Mouse (Mus musculus) urinary bladder, postnatal 4 days (tissue): ENCODE measurements around the gene Zfp398.
A peak's percentile ranks its signal among the peaks of the same experiment; 100 is the strongest.
"Not testable (repeated sequence)": the region's sequence is repeated elsewhere in the genome, so short reads cannot be mapped to it uniquely, and the experiment has no call there.

ENCODE experiments used
- DNase-seq, 2 experiments: peaks; one replicate each; pipeline ENCODE4 v3.0.0; 2021 to 2022; ENCODE audit warnings: low spot score in 2 of 2

The Zfp398 gene

DNA sequence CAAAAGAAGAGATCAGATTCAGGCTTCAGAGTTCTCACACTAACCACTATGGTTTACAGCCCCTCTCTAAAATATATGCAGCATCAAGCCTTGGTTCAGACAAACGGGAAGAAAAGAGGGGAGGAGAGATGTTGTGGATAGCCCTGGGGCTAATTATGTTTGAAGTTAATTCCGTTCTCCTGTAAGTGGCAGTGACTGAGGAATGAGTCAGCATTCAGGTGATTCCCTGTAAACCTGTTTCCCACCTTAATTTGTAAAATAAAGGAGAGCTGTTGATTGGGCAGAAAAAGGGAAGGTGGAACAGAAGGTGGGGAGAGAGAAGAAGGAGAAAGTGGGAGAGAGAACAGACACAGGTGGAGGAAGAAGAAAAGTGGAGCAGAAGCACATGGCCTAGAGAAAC, 11.2 kb upstream of the Zfp398 start:
- no peak for DNase-seq

DNA sequence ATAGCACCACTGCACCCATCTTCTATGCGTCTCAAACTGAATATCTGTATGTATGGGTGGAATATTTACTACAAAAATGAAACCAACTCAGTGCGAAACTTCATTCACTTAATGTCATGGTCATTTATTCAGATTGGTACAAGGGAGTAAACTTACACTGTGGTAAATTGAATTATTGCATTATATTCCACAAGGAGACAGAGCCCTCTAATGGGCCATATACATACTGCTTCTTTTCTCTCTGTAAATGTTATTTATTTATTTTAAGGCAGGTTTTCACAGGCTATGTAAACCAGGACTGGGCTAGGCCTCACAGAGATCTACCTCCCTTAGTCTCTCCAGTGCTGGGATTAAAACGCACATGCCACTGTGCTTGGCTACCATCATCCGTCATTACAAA, 8.0 kb upstream of the Zfp398 start:
- no peak for DNase-seq

DNA sequence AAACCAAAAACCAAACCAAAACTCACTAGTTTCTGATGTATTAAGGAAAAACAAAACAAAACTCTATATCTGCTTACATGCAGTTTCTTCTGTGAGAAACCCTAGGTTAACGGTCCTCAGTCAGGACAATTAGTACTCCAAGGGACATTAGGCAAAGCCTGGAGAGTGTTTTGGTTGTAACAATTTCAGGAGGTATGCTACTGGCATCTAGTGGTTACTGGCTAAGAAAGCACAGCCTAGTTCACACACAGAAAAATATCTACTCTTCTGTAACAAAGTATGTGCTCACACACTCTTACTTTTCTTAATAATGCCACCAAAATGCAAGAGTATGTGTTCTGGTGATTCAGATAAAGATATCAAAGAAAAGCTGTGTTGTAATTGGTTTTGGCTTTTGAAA, 6.5 kb upstream of the Zfp398 start:
- no peak for DNase-seq

DNA sequence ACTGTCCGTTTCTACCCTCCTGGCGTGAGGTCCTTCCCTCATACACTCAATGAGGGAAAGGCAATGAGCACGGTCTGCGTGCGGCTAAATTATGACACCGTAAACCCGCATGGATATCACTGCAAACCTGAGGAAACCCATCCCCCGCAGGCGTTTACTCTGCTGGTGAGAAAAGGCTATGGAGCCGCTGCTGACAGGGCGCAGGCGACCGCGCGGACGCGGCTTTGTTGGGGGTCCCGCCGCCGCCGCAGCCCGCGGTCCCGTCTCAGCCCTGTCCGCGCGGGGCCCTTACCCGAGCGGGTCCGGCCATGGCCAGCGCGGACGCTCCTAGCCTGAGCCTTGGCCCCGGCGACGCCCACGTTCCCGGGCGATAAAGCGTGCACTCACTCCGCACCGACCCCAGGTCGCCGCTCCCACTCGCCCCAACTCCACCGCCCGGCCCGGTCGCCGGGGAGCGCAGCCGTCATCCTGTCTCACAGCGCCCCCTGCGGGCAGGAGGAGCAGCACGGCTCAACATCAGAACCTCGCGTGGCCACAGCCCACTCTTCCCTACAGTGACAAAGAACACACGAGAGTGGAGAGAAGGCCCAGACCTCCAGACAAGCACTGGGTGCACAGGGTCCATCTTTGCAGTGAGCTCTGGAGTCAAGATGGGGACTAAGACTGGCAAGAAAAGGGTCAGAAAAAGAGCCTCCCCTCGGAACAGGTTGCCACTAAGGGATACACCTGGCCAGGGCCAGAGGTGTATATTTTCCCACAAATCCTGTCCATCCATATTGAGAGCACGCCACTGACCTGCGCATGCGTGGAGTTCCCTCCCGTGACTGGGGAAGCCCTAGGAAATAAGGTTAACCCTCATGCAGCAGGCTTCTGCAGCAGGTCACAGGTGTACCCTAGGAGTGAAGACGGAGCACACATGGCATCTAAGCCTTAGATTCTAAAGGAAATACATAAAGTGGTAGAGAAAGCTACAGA, 5.1 kb upstream of the Zfp398 start, which contains the start of gene Zfp786:
Zfp786 (minus strand) TSS at position 764 of the 975 bp plus-strand sequence.
- peak; percentile 86 to 93 for DNase-seq

DNA sequence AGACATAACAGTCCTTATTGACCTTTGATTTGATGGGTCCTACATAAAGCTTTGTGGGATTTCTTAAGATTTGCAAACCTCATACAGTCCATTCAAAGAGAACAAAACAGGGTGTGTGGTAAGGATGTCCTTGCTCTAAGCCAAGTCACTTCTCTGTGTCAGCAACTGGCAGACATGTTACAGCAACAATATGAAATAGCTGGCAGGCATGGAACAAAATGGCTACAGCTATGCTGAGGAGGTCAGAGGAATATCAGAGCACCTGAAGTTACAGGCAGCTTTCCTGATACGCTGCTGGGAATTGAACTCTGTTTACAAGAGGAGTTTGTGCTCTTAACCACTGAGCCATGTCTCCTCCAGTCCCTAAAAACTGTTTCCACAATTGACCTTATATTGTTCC, 3.2 kb upstream of the Zfp398 start:
- DNase-seq, result no peak

DNA sequence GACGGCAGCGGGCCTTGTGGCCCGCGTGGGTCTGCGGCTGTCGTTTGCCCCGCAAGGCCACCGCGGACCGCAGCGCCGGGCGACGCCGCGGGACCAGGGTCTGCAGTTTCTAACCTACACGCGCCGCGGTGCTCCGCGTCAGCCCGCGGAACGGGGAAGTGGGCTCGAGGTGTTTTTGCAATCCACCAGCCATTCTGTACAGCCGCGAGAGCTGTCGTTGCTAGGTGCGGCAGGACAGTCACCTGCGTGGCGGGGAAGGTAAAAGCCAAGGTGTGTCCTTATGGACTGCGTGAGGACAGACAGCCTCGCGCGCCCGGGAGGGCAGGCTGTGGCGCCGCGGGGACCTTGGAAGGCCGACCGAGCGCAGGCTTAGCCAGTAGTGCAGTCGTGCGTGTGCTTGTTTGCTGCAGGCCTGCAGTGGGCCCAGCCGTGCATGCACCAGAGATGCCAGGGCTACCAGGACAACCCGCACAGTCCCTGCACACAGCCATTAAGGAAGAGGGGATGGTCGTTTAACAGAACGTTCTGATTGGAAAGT, 592 bp downstream of the Zfp398 start:
- peak; percentile 30 to 58 for DNase-seq

DNA sequence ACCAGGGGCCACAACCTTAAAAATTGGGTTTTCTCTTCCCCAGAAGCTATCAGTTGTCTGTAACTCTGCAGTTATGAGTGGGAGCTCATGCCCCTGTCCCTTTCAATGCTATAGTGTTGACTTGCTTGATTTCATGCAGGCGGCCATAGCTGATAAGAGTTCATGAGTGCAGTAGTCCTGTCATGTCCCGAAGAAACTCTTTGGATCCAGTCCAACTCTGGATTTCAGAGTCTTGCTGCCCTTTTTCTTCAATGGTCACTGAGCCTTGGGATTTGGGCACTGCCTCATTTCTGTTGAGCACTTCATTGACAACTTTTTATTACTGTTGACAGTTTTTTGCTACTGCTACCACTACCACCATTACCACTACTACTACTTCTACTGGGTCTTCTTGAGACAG, 2.2 kb downstream of the Zfp398 start:
- DNase-seq, result no peak

DNA sequence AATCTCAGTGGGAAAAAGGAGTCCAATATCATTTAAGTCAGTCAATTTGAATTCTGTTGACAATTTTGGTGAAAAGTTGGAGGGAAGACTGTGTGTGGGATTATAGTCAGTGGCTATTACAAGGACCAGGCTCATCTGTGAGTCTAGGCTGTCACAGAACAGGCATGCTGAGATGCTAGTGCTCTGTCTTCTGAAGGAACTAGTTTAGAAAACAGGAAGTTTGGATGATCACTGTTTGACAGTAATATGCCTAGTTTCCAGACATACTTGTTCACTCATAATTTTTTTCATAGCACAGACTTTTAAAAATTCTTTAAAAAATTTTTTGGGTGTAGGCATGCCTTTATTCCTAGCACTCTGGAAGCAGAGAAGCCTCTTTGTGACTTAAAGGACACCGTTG, 5.6 kb downstream of the Zfp398 start:
- no peak for DNase-seq

DNA sequence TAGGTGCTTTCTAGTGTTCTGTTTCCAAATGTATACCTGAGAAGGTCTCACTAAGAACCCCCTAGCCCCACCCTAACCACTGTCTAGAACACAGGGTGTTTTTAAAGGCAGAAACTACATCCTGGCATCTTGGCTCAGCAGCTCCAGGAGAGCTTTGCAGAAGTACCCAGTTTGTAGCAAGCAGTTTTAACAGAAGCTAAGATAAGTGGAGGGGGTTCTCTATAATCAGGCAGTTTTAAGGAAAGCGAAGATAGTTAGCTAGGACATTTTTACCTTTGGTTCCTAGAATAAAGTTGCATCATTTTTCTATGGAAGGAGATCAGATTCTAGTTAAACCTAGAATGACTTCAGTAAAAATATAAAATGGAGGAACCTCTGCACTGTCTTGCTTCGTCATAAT, 6.4 kb downstream of the Zfp398 start:
- DNase-seq, result no peak

DNA sequence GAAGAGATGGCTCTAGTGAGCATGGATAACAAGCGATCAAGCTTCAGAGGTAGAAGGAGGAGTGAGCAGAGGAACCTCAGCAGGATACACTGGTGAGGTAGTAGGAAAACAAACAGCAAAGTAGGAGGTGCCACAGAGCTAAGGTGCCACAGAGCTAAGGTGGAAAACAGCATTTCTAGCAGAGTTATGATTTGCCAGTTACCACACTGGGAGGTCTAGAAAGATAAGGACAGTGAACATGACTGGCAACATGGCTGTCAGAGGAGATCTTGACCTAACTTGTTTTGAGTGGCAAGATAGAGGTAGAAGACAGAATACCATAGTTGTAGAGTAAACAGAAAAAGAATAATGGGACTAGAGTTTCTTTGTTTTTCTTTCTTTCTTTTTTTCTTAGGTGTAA, 6.9 kb downstream of the Zfp398 start:
- DNase-seq, result no peak

DNA sequence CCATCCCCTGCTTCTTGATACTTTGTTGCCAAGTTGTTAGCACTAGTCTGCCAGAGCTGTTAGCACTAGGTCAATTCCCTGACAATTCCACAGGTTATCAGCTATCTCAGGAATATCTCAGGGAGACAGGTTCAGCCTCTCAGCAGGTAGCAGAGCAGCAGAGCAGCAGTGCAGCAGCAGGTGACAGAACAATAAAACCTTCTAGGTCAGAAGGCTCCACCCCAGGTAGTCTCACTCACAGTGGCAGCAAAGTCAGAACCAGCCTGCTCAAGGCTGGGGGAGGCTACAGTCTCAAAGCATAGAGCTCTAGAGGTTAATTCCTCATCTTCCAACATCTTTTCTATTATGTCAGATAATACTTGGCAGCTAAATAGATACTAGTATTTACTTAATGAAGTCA, 10.3 kb downstream of the Zfp398 start:
- DNase-seq, result no peak

DNA sequence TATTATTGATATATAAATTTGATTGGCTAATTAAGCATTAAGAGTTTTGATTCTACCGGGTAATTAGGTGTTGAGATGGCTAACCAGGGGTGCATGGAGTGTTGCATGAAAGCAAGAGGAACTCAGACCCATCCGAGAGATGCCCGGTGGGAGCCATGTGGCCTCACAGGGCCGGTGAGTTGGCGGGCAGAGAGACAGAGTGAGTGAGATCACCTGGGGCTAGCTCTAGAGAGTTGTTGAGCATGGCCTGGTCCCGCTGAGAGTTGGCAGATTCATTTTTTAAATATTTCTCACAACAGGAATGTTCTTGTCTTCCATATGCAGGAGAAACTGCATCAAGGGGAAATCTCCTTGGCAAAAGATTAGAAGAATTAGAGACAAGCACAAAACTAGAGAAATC, 21.8 kb downstream of the Zfp398 start:
- DNase-seq, result no peak

DNA sequence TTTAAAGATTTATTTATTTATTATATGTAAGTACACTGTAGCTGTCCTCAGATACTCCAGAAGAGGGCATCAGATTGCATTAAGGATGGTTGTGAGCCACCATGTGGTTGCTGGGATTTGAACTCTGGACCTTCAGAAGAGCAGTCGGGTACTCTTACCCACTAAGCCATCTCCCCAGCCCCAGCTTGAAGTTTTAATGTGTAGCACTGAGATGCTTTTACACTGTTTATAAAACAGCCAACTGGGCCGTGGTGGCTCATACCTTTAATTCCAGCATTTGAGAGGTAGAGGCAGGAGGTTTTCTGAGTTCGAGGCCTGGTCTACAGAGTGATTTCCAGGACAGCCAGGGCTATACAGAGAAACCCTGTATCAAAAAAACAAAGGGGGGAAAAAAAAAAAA, 22.3 kb downstream of the Zfp398 start:
- not testable (repeated sequence) for DNase-seq

DNA sequence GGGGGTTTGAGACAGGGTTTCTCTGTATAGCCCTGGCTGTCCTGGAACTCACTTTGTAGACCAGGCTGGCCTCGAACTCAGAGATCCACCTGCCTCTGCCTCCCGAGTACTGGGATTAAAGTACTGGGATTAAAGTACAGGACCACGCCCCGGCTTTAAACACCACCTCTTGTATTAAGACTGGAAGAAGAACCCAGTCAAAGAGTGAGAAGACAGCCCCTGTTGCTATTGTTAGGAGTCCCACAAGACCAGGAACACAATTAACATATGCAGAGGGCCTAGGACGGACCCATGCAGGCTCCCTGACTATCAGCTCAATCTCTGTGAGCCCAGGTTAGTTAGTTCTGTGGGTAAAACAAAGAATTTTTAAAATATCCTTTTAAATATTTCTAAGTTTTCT, 36.8 kb downstream of the Zfp398 start:
- DNase-seq, result no peak

DNA sequence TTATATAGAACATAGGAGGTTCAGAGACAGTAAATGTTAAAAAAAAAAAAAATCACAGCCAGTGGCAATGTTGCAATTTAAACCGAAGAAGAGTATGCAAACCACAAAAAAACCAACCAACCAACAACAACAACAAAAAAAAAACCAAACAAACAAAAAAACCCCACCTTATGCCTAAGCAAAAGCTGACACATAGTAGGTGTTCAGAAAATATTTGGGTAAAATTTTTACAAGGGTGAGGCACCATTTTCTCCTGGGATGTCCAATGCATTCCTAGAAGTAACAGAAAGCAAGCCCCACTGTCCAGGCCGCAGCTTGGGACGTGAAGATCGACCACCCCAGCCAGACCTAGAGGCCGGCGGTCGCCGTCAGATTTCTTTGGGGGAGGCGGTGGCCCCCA, 41.6 kb downstream of the Zfp398 start, which contains the start of gene Zfp282:
Zfp282 (plus strand) TSS at position 147 of the 400 bp plus-strand sequence.
- no peak for DNase-seq

DNA sequence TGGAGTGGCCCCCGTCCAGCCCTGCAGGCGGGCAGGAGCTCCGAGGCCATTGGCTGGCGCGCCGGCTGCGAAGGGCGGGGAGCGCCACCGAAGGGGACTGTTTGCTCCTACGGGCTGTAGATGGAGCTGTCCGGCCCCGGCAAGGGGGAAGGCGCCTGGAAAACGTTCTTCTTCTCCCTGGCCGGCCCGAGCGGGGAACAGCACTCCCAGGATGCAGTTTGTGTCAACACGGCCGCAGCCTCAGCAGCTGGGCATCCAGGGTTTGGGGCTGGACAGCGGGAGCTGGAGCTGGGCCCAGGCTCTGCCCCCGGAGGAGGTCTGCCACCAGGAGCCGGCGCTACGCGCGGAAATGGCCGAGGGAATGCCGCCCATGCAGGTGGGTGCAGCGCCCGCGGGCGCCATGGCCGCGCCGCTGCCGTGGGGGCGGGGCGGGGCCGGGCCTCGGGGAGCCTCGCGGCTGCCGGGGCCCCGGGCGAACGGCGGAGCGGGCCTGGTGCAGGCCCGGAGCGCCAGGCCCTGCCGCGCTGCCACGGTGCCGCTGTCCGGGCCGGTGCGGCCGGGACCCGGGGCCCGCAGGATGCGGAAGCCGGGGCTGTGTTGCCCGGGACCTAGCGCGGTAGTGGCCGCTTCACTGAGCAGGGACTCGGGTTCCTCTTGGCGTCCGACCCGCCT, 42.1 kb downstream of the Zfp398 start:
- DNase-seq, result peak; percentile 91

DNA sequence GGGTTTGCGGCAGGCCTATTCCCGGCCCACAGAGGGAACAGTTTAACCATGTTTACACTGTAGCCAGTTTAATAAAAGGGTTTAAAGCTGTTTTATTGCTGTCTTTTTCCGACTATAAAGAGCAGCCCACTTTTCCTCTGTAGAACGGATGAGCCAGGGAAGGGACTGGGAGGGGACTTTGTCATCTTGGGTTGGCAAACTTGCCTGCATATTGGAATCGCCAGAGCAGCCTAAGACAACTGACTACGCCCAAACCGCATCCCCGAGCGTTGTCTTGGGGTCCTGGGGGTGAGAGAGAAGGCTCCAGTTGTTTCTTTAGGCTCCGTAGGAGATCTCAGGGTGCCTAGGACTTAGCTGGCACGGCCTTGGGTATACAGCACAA, 42.7 kb downstream of the Zfp398 start:
- no peak for DNase-seq

DNA sequence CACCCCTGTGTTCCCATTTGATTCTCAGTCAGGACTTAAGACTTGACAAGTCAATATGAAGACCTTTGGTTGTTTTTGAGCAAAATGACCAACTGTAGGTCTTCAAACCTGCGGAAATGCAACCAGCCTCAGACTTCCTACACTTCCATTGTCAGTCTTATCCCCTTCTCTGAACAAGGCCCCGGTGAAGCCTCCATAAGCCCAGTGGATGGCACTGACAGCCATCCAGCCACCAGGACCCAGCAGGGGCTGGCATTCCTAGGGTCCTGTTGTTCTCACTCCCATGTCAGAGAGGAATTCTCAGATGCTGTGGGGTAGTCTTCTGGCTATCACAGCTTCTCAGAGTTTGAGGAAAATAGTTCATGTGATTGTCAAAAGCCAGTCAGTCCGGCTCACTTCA, 43.1 kb downstream of the Zfp398 start:
- DNase-seq, result no peak

DNA sequence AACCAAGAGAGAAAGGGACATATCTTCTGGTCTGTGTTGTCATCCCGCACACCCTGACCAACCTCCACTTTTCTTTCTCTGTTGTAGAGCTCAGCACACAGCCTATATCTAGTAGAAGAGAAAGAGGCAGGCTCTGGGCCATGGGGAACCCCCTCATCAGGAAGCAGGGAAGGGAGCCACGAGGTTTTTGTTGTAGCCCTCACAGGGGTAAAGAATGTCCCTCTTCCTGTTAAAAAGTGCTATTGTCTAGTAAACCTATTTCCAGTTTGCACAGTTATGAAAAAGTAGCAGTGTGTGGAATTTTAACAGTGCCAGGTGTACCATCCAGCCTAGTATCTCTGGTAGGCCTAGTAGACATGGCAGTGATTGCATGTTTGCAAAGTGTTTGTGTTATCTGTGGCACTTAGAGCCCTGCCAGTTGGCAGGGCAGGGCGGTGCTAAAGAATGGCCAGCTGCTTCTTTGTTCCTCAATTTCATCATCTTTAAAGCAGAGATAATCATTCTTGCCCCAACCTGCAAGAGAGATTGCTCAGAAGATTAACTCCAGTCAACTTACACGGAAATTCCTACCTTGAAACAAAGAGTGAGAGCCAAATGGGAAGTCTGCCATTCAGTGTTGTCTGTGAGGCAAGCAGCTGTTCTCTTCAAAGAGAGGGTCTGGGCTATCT, 43.7 kb downstream of the Zfp398 start:
- DNase-seq, result no peak

DNA sequence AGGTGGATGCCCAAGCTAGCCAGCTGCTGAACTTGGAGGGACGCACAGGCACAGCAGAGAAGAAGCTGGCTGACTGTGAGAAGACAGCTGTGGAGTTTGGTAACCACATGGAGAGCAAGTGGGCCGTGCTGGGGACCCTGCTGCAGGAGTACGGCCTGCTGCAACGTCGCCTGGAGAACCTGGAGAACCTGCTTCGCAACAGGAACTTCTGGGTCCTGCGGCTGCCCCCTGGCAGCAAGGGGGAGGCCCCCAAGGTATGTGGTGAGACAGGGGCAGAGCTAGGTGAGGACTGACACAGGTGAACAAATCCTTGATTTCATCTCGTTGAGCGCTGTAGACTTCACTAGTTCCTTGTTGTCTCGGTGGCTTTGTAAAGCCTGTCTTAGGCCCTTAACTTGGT, 44.7 kb downstream of the Zfp398 start:
- peak in 1 of 2 experiments; percentile 45 for DNase-seq

DNA sequence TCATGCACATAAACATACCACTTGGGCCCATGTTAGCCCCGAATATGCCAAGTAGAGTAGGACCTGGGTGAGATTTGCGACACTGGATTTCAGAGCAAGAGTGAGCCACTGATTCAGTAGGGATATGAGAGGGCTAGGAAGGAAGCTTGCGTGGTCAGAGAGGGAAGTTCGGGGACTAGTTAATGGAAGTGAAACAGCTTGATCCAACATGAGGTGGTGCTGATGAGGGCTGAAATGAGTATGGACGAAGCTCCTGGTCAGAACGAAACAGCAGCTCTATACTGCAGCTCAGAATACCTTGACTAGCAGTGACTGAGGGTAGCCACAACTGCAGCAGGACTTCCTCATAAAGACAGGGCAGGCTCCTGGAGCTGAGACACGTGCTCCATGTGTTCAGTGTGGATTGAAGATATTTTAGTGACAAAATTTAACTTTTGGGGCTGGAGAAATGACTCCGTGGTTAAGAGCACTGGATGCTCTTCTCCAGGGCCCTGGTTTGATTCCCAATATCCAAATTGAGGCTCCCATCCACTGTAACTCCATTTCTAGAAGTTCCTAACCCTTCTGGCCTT, 53.4 kb downstream of the Zfp398 start:
- DNase-seq, result no peak

DNA sequence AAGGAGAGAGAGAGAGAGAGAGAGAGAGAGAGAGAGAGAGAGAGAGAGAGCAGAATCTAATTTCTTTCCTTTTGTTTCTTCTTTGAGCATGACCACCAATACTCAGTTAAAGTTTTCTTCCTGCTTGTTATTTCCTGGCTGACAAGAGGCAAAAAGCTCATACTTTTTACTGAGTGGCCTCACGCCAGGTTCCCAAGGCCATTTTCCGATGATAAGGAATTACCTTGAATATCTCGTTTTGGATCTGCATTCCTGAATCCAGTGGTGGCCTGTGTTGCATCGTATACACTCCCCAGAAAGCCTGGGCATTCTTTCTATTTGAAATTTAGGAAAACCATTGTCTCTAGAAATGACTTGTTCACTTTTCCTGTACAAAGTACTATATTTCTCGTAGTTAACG, 64.0 kb downstream of the Zfp398 start:
- no peak for DNase-seq
